Mouse (Mus musculus) stomach, embryonic 16.5 days (tissue): ENCODE data around the gene Sgo2a. TPM values are rescaled to one million over a fixed set of nuclear protein-coding genes. Genes with fewer than 3 reads are reported as not detected.

Source experiments
- ATAC-seq: fragments of 200-750 bp; cut with Nextera tagmentation; 2 replicates; pipeline ENCODE4 v1.8.0; 2017; ENCODE audit warnings: moderate number of reproducible peaks, moderate TSS enrichment; ENCODE audit not compliant: insufficient read depth, low FRiP score
- H3K27ac ChIP-seq: fragments of 300-500 bp; sonication (generic); 2 replicates; pipeline ENCODE4 v1.5.1; 2014; ENCODE audit warnings: low read length
- H3K27me3 ChIP-seq: fragments of 300-500 bp; sonication (generic); 2 replicates; pipeline ENCODE4 v1.6.1; 2014; ENCODE audit warnings: low read length, control low read depth, mixed read lengths; ENCODE audit not compliant: control insufficient read depth, insufficient read depth
- H3K36me3 ChIP-seq: fragments of 300-500 bp; sonication (generic); 2 replicates; pipeline ENCODE4 v1.6.1; 2014; ENCODE audit warnings: low read length; ENCODE audit not compliant: control insufficient read depth, insufficient read depth
- H3K4me1 ChIP-seq: fragments of 300-500 bp; sonication (generic); 2 replicates; pipeline ENCODE4 v1.6.1; 2014; ENCODE audit warnings: low read length, control low read depth, mixed read lengths; ENCODE audit not compliant: control insufficient read depth, insufficient read depth
- H3K4me2 ChIP-seq: fragments of 300-500 bp; sonication (generic); 2 replicates; pipeline ENCODE4 v1.6.1; 2014; ENCODE audit warnings: low read depth, low read length, mixed read lengths
- H3K4me3 ChIP-seq: fragments of 300-500 bp; sonication (generic); replicated peaks from 2 replicates; pipeline ENCODE4 v1.5.1; 2014; ENCODE audit warnings: mild to moderate bottlenecking, low read length
- H3K9ac ChIP-seq: fragments of 300-500 bp; sonication (generic); 2 replicates; pipeline ENCODE4 v1.6.1; 2014; ENCODE audit warnings: low read length
- H3K9me3 ChIP-seq: fragments of 300-500 bp; sonication (generic); replicated peaks from 2 replicates; pipeline ENCODE4 v1.6.1; 2016; ENCODE audit warnings: low read length, control low read depth; ENCODE audit not compliant: control insufficient read depth
- WGBS: fragments of 180-500 bp; shearing (Covaris S2); extraction: QIAGEN DNeasy Blood & Tissue Kit; methylation state at CpG from one replicate; pipeline ENCODE4 v1.1.7; 2014; 5-methylcytosine and 5-hydroxymethylcytosine counted together
- polyA plus RNA-seq: library from polyadenylated mRNA; unstranded; fragments of >200 nt; fragmentation: Nextera tagmentation; extraction: Ambion mirVana; gene quantifications from 2 replicates; pipeline ENCODE4 v1.2.1, GENCODE M21; 2015

Sgo2a gene
- polyA plus RNA-seq, 1 experiment from 2014 or later = 13.1 TPM

DNA sequence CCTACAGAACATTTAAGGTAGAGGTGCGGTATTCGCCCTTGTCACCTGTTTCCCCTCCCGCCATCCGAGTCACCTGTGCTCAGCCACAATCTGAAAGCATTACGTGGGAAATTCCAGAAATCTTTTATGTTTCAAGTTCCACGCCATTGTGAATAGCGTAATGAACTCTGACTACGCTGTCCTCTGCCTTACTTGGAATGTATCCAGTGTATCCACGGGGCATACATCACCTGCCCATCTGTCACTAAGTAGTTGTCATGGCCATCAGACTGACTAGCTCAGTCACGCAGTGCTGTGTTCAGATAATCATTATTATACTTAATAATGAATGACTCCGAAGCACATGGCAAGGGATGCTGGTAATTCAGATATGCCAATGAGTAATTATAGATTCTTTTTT is 59.8 kb downstream of the Sgo2a start:
- no peak overlapping the region for H3K9ac ChIP-seq
- H3K27me3 ChIP-seq = no peaks in the 10 kb centered on the region
- H3K36me3 ChIP-seq = no peaks in the 10 kb centered on the region
- H3K27ac ChIP-seq = no peak overlapping the region
- H3K4me2 ChIP-seq = no peak overlapping the region
- no peak for ATAC-seq
- H3K4me3 ChIP-seq = no peak overlapping the region
- 86% methylated on average over 11 of the region's 11 CpGs for WGBS
- no peaks in the 10 kb centered on the region for H3K9me3 ChIP-seq
- no peaks in the 10 kb centered on the region for H3K4me1 ChIP-seq

- H3K9ac ChIP-seq = no peak overlapping the region
- no peaks in the 10 kb centered on the region for H3K9me3 ChIP-seq
- no peak overlapping the region for H3K4me2 ChIP-seq
- H3K4me1 ChIP-seq = no peaks in the 10 kb centered on the region
- H3K27ac ChIP-seq = no peak overlapping the region
- no peak for ATAC-seq
- H3K36me3 ChIP-seq = no peaks in the 10 kb centered on the region
- WGBS = 67% methylated on average over 13 of the region's 13 CpGs
- no peak overlapping the region for H3K4me3 ChIP-seq
- no peaks in the 10 kb centered on the region for H3K27me3 ChIP-seq
Measured at GRCm38 (mm10) chr1:58056074-58056807, 60.5 kb downstream of the Sgo2a start.

GRCm38 (mm10) chr1:58056939-58057338 is 61.2 kb downstream of the Sgo2a start:
- no peaks in the 10 kb centered on the region for H3K27me3 ChIP-seq
- no peak overlapping the region for H3K4me3 ChIP-seq
- no peak for ATAC-seq
- no peaks in the 10 kb centered on the region for H3K36me3 ChIP-seq
- H3K27ac ChIP-seq = no peak overlapping the region
- H3K9me3 ChIP-seq = no peaks in the 10 kb centered on the region
- H3K4me2 ChIP-seq = peak overlapping the region; percentile 2; the same call in 1 of the 2 replicates
- 57% methylated on average over 11 of the region's 11 CpGs for whole genome bisulfite sequencing
- no peak overlapping the region for H3K9ac ChIP-seq
- H3K4me1 ChIP-seq = no peaks in the 10 kb centered on the region

DNA sequence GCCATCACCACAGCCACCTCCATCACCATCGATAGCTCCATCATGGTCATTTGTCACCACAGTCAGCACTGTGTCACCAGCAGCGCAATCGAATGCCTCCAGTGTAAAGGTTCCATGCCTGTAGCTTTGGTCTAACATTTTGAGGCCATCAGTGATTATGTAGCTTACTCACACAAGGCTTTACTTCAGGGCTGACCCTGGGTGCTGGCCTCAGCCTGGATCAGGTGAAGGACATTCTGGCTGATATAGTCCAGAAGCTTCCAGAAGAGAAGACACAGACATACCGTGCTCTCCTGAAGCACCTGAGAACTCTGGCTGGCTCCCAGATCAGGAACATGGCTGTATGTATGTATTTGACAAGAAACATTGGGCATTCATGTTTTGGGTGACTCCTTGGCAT is 63.1 kb downstream of the Sgo2a start:
- ATAC-seq = no peak
- H3K9me3 ChIP-seq = no peaks in the 10 kb centered on the region
- H3K4me3 ChIP-seq = no peak overlapping the region
- no peak overlapping the region for H3K27ac ChIP-seq
- no peaks in the 10 kb centered on the region for H3K4me1 ChIP-seq
- H3K36me3 ChIP-seq = no peaks in the 10 kb centered on the region
- no peak overlapping the region for H3K9ac ChIP-seq
- H3K4me2 ChIP-seq = no peak overlapping the region
- 85% methylated on average over 4 of the region's 4 CpGs for WGBS
- no peaks in the 10 kb centered on the region for H3K27me3 ChIP-seq

- no peak overlapping the region for H3K4me3 ChIP-seq
- no peaks in the 10 kb centered on the region for H3K27me3 ChIP-seq
- no peak overlapping the region for H3K4me2 ChIP-seq
- H3K9me3 ChIP-seq = no peaks in the 10 kb centered on the region
- no peaks in the 10 kb centered on the region for H3K36me3 ChIP-seq
- no peak for ATAC-seq
- H3K9ac ChIP-seq = no peak overlapping the region
- H3K4me1 ChIP-seq = no peaks in the 10 kb centered on the region
- WGBS = 91% methylated on average over 7 of the region's 7 CpGs
- H3K27ac ChIP-seq = no peak overlapping the region
Measured at GRCm38 (mm10) chr1:58062131-58062530, 66.4 kb downstream of the Sgo2a start.

DNA sequence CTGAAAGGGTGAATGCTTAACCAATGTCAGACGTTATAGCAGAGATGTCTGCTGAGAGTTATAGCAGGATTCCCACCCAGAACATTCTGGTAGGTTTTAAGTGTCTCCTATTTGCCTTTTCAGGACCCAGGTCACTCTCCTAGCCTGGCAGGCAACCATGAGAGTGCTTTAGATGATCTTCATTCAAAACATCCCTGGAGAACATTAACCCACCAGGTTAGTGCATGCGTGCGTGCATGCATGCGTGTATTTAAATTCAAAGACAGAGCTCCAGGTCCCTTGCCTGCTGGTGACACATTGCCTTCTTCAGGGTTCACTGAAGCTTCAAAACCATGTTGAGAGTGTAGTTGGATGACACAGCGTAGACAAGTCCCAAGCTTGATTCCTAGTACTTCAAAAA is 69.4 kb downstream of the Sgo2a start:
- H3K27ac ChIP-seq = no peak overlapping the region
- H3K9me3 ChIP-seq = no peaks in the 10 kb centered on the region
- H3K4me2 ChIP-seq = no peak overlapping the region
- no peak for ATAC-seq
- no peaks in the 10 kb centered on the region for H3K4me1 ChIP-seq
- H3K36me3 ChIP-seq = no peaks in the 10 kb centered on the region
- no peak overlapping the region for H3K4me3 ChIP-seq
- 88% methylated on average over 5 of the region's 5 CpGs for WGBS
- no peak overlapping the region for H3K9ac ChIP-seq
- H3K27me3 ChIP-seq = no peaks in the 10 kb centered on the region

DNA sequence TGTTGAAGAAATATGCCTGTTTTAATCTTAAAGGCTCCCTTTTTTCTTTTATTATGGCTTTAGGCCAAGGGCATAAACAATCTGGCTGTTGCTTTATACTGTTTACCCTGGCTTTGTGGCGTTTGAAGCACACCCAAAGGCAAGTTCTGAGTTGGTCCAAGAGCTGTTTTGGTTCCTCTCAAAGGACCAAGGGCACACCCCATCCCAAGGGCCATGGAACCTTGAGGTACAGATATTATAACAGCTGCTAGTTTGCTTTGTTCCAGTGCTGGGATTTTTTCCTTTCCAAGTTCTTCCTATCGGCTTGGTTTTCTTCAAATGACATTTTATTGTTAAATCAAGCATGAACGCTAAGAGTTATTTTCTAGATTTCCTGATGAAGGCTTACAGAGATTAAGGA is 69.8 kb downstream of the Sgo2a start:
- Histone ChIP-seq H3K4me2 (no peak overlapping the region), H3K9ac (no peak overlapping the region), H3K4me3 (no peak overlapping the region), H3K4me1 (no peaks in the 10 kb centered on the region), H3K27ac (no peak overlapping the region), H3K9me3 (no peaks in the 10 kb centered on the region), H3K36me3 (no peaks in the 10 kb centered on the region), H3K27me3 (no peaks in the 10 kb centered on the region)
- 66% methylated on average over 3 of the region's 3 CpGs for WGBS
- ATAC-seq = no peak

DNA sequence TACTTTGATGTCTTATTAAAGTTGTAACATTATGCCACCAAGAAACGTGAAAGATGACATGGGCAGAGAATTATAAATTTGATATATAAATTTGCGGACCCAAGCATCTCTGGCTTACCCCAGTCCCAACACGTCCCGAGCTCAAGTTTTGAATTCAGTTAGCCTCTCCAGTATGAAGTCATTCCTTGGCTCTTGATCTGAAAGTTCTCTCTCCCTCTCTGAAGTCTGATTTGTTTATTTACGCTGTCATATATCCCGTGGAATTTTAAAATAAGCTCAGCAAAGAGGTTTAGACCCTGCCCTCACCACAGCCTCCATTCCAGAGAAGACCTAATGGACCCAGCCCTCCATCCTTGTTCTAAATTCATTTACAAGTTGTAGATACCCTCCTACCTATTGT is 73.4 kb downstream of the Sgo2a start:
- ATAC-seq = no peak
- no peak overlapping the region for H3K4me2 ChIP-seq
- no peak overlapping the region for H3K9ac ChIP-seq
- H3K27me3 ChIP-seq = no peaks in the 10 kb centered on the region
- no peaks in the 10 kb centered on the region for H3K4me1 ChIP-seq
- H3K9me3 ChIP-seq = no peaks in the 10 kb centered on the region
- no peak overlapping the region for H3K27ac ChIP-seq
- no peaks in the 10 kb centered on the region for H3K36me3 ChIP-seq
- H3K4me3 ChIP-seq = no peak overlapping the region
- 68% methylated on average over 6 of the region's 6 CpGs for WGBS

- H3K9ac ChIP-seq = no peak overlapping the region
- no peak overlapping the region for H3K4me3 ChIP-seq
- H3K9me3 ChIP-seq = no peaks in the 10 kb centered on the region
- H3K27me3 ChIP-seq = no peaks in the 10 kb centered on the region
- H3K27ac ChIP-seq = no peak overlapping the region
- WGBS = 88% methylated on average over 11 of the region's 11 CpGs
- H3K4me2 ChIP-seq = no peak overlapping the region
- no peaks in the 10 kb centered on the region for H3K4me1 ChIP-seq
- no peak for ATAC-seq
- no peaks in the 10 kb centered on the region for H3K36me3 ChIP-seq
Measured at GRCm38 (mm10) chr1:58070091-58070490, 74.3 kb downstream of the Sgo2a start.
